Mouse (Mus musculus) limb, embryonic 13.5 days (tissue): ENCODE results near the gene Gm20388. TPM values are rescaled to one million over a fixed set of nuclear protein-coding genes. Genes with fewer than 3 reads are reported as not detected.

Source experiments
- ATAC-seq: fragments of 200-750 bp; cut with Nextera tagmentation; 2 replicates; pipeline ENCODE4 v1.8.0; 2017; ENCODE audit warnings: low read depth, moderate number of reproducible peaks, moderate TSS enrichment; ENCODE audit not compliant: low FRiP score
- H3K27ac ChIP-seq: fragments of 300-500 bp; sonication (generic); 2 replicates; pipeline ENCODE4 v1.5.1; 2015; ENCODE audit warnings: inconsistent platforms, mild to moderate bottlenecking, moderate library complexity
- H3K27me3 ChIP-seq: fragments of 300-500 bp; sonication (generic); 2 replicates; pipeline ENCODE4 v1.6.1; 2015; ENCODE audit warnings: mild to moderate bottlenecking, inconsistent platforms
- H3K36me3 ChIP-seq: fragments of 300-500 bp; sonication (generic); 2 replicates; pipeline ENCODE4 v1.6.1; 2015; ENCODE audit warnings: inconsistent platforms, mild to moderate bottlenecking, moderate library complexity
- H3K4me1 ChIP-seq: fragments of 300-500 bp; sonication (generic); 2 replicates; pipeline ENCODE4 v1.6.1; 2015; ENCODE audit warnings: inconsistent platforms
- H3K4me2 ChIP-seq: fragments of 300-500 bp; sonication (generic); replicated peaks from 2 replicates; pipeline ENCODE4 v1.6.1; 2015; ENCODE audit warnings: inconsistent platforms, mild to moderate bottlenecking, moderate library complexity
- H3K4me3 ChIP-seq: fragments of 300-500 bp; sonication (generic); 2 replicates; pipeline ENCODE4 v1.5.1; 2015; ENCODE audit warnings: moderate library complexity, mild to moderate bottlenecking, inconsistent platforms
- H3K9ac ChIP-seq: fragments of 300-500 bp; sonication (generic); 2 replicates; pipeline ENCODE4 v1.6.1; 2015; ENCODE audit warnings: mild to moderate bottlenecking, inconsistent platforms
- H3K9me3 ChIP-seq: fragments of 300-500 bp; sonication (generic); 2 replicates; pipeline ENCODE4 v1.6.1; 2016; ENCODE audit warnings: inconsistent platforms
- WGBS: fragments of 180-500 bp; shearing (Covaris S2); methylation state at CpG from one replicate; pipeline ENCODE4 v1.1.7; 2015; 5-methylcytosine and 5-hydroxymethylcytosine counted together
- polyA plus RNA-seq: library from polyadenylated mRNA; unstranded; fragments of >200 nt; fragmentation: Nextera tagmentation; extraction: Ambion mirVana; gene quantifications from 2 replicates; pipeline ENCODE4 v1.2.1, GENCODE M21; 2015

The Gm20388 gene
- polyA plus RNA-seq, 1 experiment from 2014 or later: 7.1 TPM

- Histone ChIP-seq H3K9me3 (no peaks in the 10 kb centered on the region), H3K27me3 (no peaks in the 10 kb centered on the region), H3K9ac (no peak overlapping the region), H3K27ac (no peak overlapping the region), H3K36me3 (no peaks in the 10 kb centered on the region), H3K4me2 (no peak overlapping the region), H3K4me1 (peaks cover 3% of the 10 kb centered on the region; the same call in 1 of the 2 replicates), H3K4me3 (no peak overlapping the region)
- no peak for ATAC-seq
- 62% methylated on average over 11 of the region's 11 CpGs for WGBS
Measured at GRCm38 (mm10) chr8:122144729-122145311, 2234.2 kb downstream of the Gm20388 start.

- Histone ChIP-seq H3K36me3 (no peaks in the 10 kb centered on the region), H3K9ac (no peak overlapping the region), H3K27ac (no peak overlapping the region), H3K9me3 (no peaks in the 10 kb centered on the region), H3K27me3 (no peaks in the 10 kb centered on the region), H3K4me2 (no peak overlapping the region), H3K4me3 (no peak overlapping the region), H3K4me1 (peaks cover 8% of the 10 kb centered on the region; the same call in 1 of the 2 replicates)
- no peak for ATAC-seq
- WGBS: 78% methylated on average over 4 of the region's 4 CpGs
Measured at GRCm38 (mm10) chr8:122149045-122149444, 2238.4 kb downstream of the Gm20388 start.

GRCm38 (mm10) chr8:122149606-122150005 is 2239.0 kb downstream of the Gm20388 start:
- no peaks in the 10 kb centered on the region for H3K9me3 ChIP-seq
- no peak overlapping the region for H3K9ac ChIP-seq
- peaks cover 8% of the 10 kb centered on the region; the same call in 1 of the 2 replicates for H3K4me1 ChIP-seq
- H3K27ac ChIP-seq: no peak overlapping the region
- no peak overlapping the region for H3K4me2 ChIP-seq
- H3K36me3 ChIP-seq: no peaks in the 10 kb centered on the region
- H3K4me3 ChIP-seq: no peak overlapping the region
- WGBS: 78% methylated on average over 8 of the region's 8 CpGs
- no peak for ATAC-seq
- no peaks in the 10 kb centered on the region for H3K27me3 ChIP-seq

GRCm38 (mm10) chr8:122151541-122151940 is 2240.9 kb downstream of the Gm20388 start:
- no peak overlapping the region for H3K4me3 ChIP-seq
- H3K36me3 ChIP-seq: no peaks in the 10 kb centered on the region
- peaks cover 20% of the 10 kb centered on the region for H3K4me1 ChIP-seq
- H3K4me2 ChIP-seq: no peak overlapping the region
- no peaks in the 10 kb centered on the region for H3K9me3 ChIP-seq
- WGBS: 74% methylated on average over 3 of the region's 3 CpGs
- no peak for ATAC-seq
- no peak overlapping the region for H3K27ac ChIP-seq
- H3K9ac ChIP-seq: no peak overlapping the region
- H3K27me3 ChIP-seq: no peaks in the 10 kb centered on the region

- no peak overlapping the region for H3K9ac ChIP-seq
- H3K4me3 ChIP-seq: no peak overlapping the region
- no peaks in the 10 kb centered on the region for H3K36me3 ChIP-seq
- H3K4me1 ChIP-seq: peaks cover 24% of the 10 kb centered on the region
- no peak overlapping the region for H3K27ac ChIP-seq
- no peaks in the 10 kb centered on the region for H3K9me3 ChIP-seq
- ATAC-seq: no peak
- H3K4me2 ChIP-seq: no peak overlapping the region
- no peaks in the 10 kb centered on the region for H3K27me3 ChIP-seq
- 33% methylated on average over 10 of the region's 10 CpGs for WGBS
Measured at GRCm38 (mm10) chr8:122155082-122155643, 2244.5 kb downstream of the Gm20388 start.

GRCm38 (mm10) chr8:122155964-122156363 is 2245.3 kb downstream of the Gm20388 start:
- Histone ChIP-seq H3K27me3 (no peaks in the 10 kb centered on the region), H3K36me3 (no peaks in the 10 kb centered on the region), H3K4me3 (no peak overlapping the region), H3K4me1 (peaks cover 24% of the 10 kb centered on the region), H3K4me2 (no peak overlapping the region), H3K9ac (no peak overlapping the region), H3K9me3 (no peaks in the 10 kb centered on the region), H3K27ac (no peak overlapping the region)
- 91% methylated on average over 9 of the region's 9 CpGs for WGBS
- no peak for ATAC-seq

GRCm38 (mm10) chr8:122157689-122158088 is 2247.0 kb downstream of the Gm20388 start:
- ATAC-seq: peak; percentile 24; the same call in 1 of the 2 replicates

GRCm38 (mm10) chr8:122160165-122160564 is 2249.5 kb downstream of the Gm20388 start:
- ATAC-seq: no peak
- H3K4me3 ChIP-seq: no peak overlapping the region
- H3K9ac ChIP-seq: no peak overlapping the region
- no peaks in the 10 kb centered on the region for H3K27me3 ChIP-seq
- WGBS: 79% methylated on average over 5 of the region's 5 CpGs
- no peaks in the 10 kb centered on the region for H3K36me3 ChIP-seq
- H3K4me2 ChIP-seq: no peak overlapping the region
- no peaks in the 10 kb centered on the region for H3K9me3 ChIP-seq
- H3K27ac ChIP-seq: no peak overlapping the region
- H3K4me1 ChIP-seq: peaks cover 15% of the 10 kb centered on the region

More at GRCm38 (mm10) chr8:122157689-122158088, 2247.0 kb downstream of the Gm20388 start:
- no peaks in the 10 kb centered on the region for H3K9me3 ChIP-seq
- H3K27ac ChIP-seq: no peak overlapping the region
- 18% methylated on average over 12 of the region's 12 CpGs for WGBS
- no peak overlapping the region for H3K4me3 ChIP-seq
- H3K4me1 ChIP-seq: peaks cover 20% of the 10 kb centered on the region
- H3K36me3 ChIP-seq: no peaks in the 10 kb centered on the region
- H3K27me3 ChIP-seq: no peaks in the 10 kb centered on the region
- no peak overlapping the region for H3K4me2 ChIP-seq
- H3K9ac ChIP-seq: no peak overlapping the region

- H3K4me1 ChIP-seq: peaks cover under 1% of the 10 kb centered on the region; the same call in 1 of the 2 replicates
- H3K27me3 ChIP-seq: no peaks in the 10 kb centered on the region
- H3K27ac ChIP-seq: no peak overlapping the region
- WGBS: 33% methylated on average over 8 of the region's 8 CpGs
- no peak overlapping the region for H3K4me2 ChIP-seq
- H3K4me3 ChIP-seq: no peak overlapping the region
- no peaks in the 10 kb centered on the region for H3K36me3 ChIP-seq
- ATAC-seq: no peak; the same call in 1 of the 2 replicates
- no peaks in the 10 kb centered on the region for H3K9me3 ChIP-seq
- H3K9ac ChIP-seq: no peak overlapping the region
Measured at GRCm38 (mm10) chr8:122162992-122163391, 2252.4 kb downstream of the Gm20388 start.

GRCm38 (mm10) chr8:122167204-122167860 is 2256.7 kb downstream of the Gm20388 start:
- H3K27me3 ChIP-seq: no peaks in the 10 kb centered on the region
- no peak for ATAC-seq
- H3K4me1 ChIP-seq: no peaks in the 10 kb centered on the region
- no peak overlapping the region for H3K27ac ChIP-seq
- H3K9me3 ChIP-seq: no peaks in the 10 kb centered on the region
- H3K36me3 ChIP-seq: no peaks in the 10 kb centered on the region
- H3K9ac ChIP-seq: no peak overlapping the region
- WGBS: 61% methylated on average over 14 of the region's 14 CpGs
- no peak overlapping the region for H3K4me2 ChIP-seq
- no peak overlapping the region for H3K4me3 ChIP-seq

- H3K9ac ChIP-seq: no peak overlapping the region; the same call in 1 of the 2 replicates
- WGBS: 100% methylated on average over 2 of the region's 2 CpGs
Measured at GRCm38 (mm10) chr8:122169446-122169845, 2258.8 kb downstream of the Gm20388 start.

GRCm38 (mm10) chr8:122171823-122172222 is 2261.2 kb downstream of the Gm20388 start:
- Histone ChIP-seq H3K4me3 (no peak overlapping the region), H3K9me3 (no peaks in the 10 kb centered on the region), H3K9ac (no peak overlapping the region), H3K4me1 (no peaks in the 10 kb centered on the region), H3K36me3 (no peaks in the 10 kb centered on the region), H3K4me2 (no peak overlapping the region), H3K27ac (no peak overlapping the region), H3K27me3 (peaks cover 8% of the 10 kb centered on the region; the same call in 1 of the 2 replicates)
- no peak for ATAC-seq
- WGBS: 83% methylated on average over 4 of the region's 4 CpGs

More at GRCm38 (mm10) chr8:122169446-122169845, 2258.8 kb downstream of the Gm20388 start:
- Histone ChIP-seq H3K4me3 (no peak overlapping the region), H3K27me3 (peaks cover 8% of the 10 kb centered on the region; the same call in 1 of the 2 replicates), H3K9me3 (no peaks in the 10 kb centered on the region), H3K36me3 (no peaks in the 10 kb centered on the region), H3K4me2 (no peak overlapping the region), H3K27ac (no peak overlapping the region), H3K4me1 (no peaks in the 10 kb centered on the region)
- no peak for ATAC-seq
